10 mouse cellular contexts compared by ENCODE assay signal in the genomic region with DNA sequence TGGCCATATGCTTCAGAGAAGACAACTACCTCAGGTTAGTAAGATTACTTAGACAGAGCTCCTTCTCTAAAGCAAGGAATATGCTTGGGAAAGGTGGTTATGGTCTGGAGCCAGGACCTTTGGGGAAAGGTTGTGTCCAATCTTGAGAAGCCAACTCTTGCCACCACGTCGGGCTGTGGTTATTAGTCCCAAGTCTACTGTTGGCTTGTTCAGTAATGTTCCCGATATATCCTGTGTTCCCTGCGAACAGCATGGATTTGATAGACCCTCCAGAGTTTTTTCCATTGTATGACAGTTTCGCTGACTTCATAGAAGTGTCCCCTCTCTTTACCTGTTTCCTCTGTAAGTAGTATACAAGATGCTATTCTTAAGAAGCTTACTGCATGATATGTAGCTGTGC. TPM values are rescaled to one million over a fixed set of nuclear protein-coding genes. Genes with fewer than 3 reads are reported as not detected.
DNase-seq lines count a peak whose midpoint lies in the region; ATAC-seq and TF ChIP-seq lines count a peak whose summit lies in the region.
"Not testable (repeated sequence)": the region's sequence is repeated elsewhere in the genome, so short reads cannot be mapped to it uniquely, and the experiment has no call there.
"Had no signal": no experiment of that assay in that cellular context is flagged by ENCODE, and none has a peak within 500 bp of the region (broad histone marks: within the 10 kb centered on the region; RNA-seq: fewer than 3 reads in every experiment).

No protein-coding gene starts in this region.

- H3K27me3 ChIP-seq in G1E (ENCODE audit: insufficient read depth, low read length); forebrain, embryonic 11.5 days (ENCODE audit: control insufficient read depth, insufficient read depth, low read length); heart, embryonic 13.5 days (replicated peaks); hindbrain, embryonic 16.5 days (replicated peaks; ENCODE audit: control insufficient read depth, insufficient read depth, low read length); liver, embryonic 13.5 days; midbrain, embryonic 13.5 days; neural tube, embryonic 11.5 days (ENCODE audit: control insufficient read depth, insufficient read depth, low read length): not testable (repeated sequence)

- not testable (repeated sequence) for DNase-seq in G1E (ENCODE audit: low spot score); liver, embryonic 13.5 days; neural tube, embryonic 11.5 days (ENCODE audit: low spot score)
- peak; percentile 36 for DNase-seq in forebrain, embryonic 11.5 days (ENCODE audit: low spot score)

- not testable (repeated sequence) for H3K4me2 ChIP-seq in forebrain, embryonic 11.5 days (ENCODE audit: low read depth, low read length, severe bottlenecking); heart, embryonic 13.5 days; hindbrain, embryonic 16.5 days (ENCODE audit: low read length); liver, embryonic 13.5 days; midbrain, embryonic 13.5 days (replicated peaks); neural tube, embryonic 11.5 days (ENCODE audit: low read depth)

- ATAC-seq in G1E (ENCODE audit: extremely low read depth, insufficient number of reproducible peaks, low FRiP score, poor library complexity, severe bottlenecking), result 0 out of 2 replicates have a peak, but pooled peaks have one; percentile 4
- not testable (repeated sequence) for ATAC-seq in forebrain, embryonic 11.5 days (replicated peaks; ENCODE audit: low FRiP score)
- 0 out of 2 replicates have a peak, but pooled peaks have one; percentile 16 for ATAC-seq in heart, embryonic 13.5 days (ENCODE audit: extremely low read depth, insufficient number of reproducible peaks, low FRiP score, low TSS enrichment)
- 0 out of 2 replicates have a peak, but pooled peaks have one; percentile 37 for ATAC-seq in hindbrain, embryonic 16.5 days
- peak; percentile 18; the same call in 1 of the 2 replicates for ATAC-seq in liver, embryonic 13.5 days (ENCODE audit: low read depth)
- 0 out of 2 replicates have a peak, but pooled peaks have one; percentile 20 for ATAC-seq in midbrain, embryonic 13.5 days
- ATAC-seq in neural tube, embryonic 11.5 days (ENCODE audit: insufficient read depth, low FRiP score, low TSS enrichment), result 0 out of 2 replicates have a peak, but pooled peaks have one; percentile 20

- not testable (repeated sequence) for H3K4me1 ChIP-seq in G1E (ENCODE audit: insufficient read depth, low read depth, low read length); forebrain, embryonic 11.5 days (replicated peaks; ENCODE audit: control insufficient read depth, insufficient read depth, low read length); heart, embryonic 13.5 days; hindbrain, embryonic 16.5 days (ENCODE audit: control insufficient read depth, insufficient read depth, low read depth, low read length); liver, embryonic 13.5 days (replicated peaks); midbrain, embryonic 13.5 days (replicated peaks); neural tube, embryonic 11.5 days (ENCODE audit: control insufficient read depth, insufficient read depth, low read length)

- not testable (repeated sequence) for H3K9ac ChIP-seq in forebrain, embryonic 11.5 days (ENCODE audit: low read length); heart, embryonic 13.5 days; hindbrain, embryonic 16.5 days (ENCODE audit: low read depth, low read length); liver, embryonic 13.5 days; midbrain, embryonic 13.5 days (replicated peaks); neural tube, embryonic 11.5 days (ENCODE audit: low read length)

- peaks cover 28% of the 10 kb centered on the region for H3K9me3 ChIP-seq in G1E (replicated peaks)
- H3K9me3 ChIP-seq in forebrain, embryonic 11.5 days (ENCODE audit: control insufficient read depth, low read length), result peaks cover 24% of the 10 kb centered on the region
- H3K9me3 ChIP-seq in heart, embryonic 13.5 days, result peaks cover 46% of the 10 kb centered on the region
- H3K9me3 ChIP-seq in hindbrain, embryonic 16.5 days (ENCODE audit: control insufficient read depth, low read length), result peaks cover 31% of the 10 kb centered on the region
- H3K9me3 ChIP-seq in liver, embryonic 13.5 days (replicated peaks), result not testable (repeated sequence)
- H3K9me3 ChIP-seq in midbrain, embryonic 13.5 days, result peaks cover 56% of the 10 kb centered on the region
- H3K9me3 ChIP-seq in neural tube, embryonic 11.5 days (ENCODE audit: control insufficient read depth, low read length), result peaks cover 22% of the 10 kb centered on the region

- TF ChIP-seq CTCF in G1E (IDR thresholded peaks at IDR 0.05; ENCODE audit: low read depth, low read length), result not testable (repeated sequence)

- H3K27ac ChIP-seq in forebrain, embryonic 11.5 days (ENCODE audit: low read depth, low read length); heart, embryonic 13.5 days (replicated peaks); hindbrain, embryonic 16.5 days (ENCODE audit: low read depth, low read length); liver, embryonic 13.5 days; midbrain, embryonic 13.5 days; neural tube, embryonic 11.5 days (ENCODE audit: low read depth, low read length): not testable (repeated sequence)

- 88% methylated on average over 5 of the region's 5 CpGs for WGBS in forebrain, embryonic 11.5 days
- 74% methylated on average over 5 of the region's 5 CpGs for WGBS in heart, embryonic 13.5 days
- 86% methylated on average over 5 of the region's 5 CpGs for WGBS in hindbrain, embryonic 16.5 days
- 70% methylated on average over 5 of the region's 5 CpGs for whole genome bisulfite sequencing in liver, embryonic 13.5 days (ENCODE audit: insufficient replicate concordance)
- 85% methylated on average over 5 of the region's 5 CpGs for WGBS in midbrain, embryonic 13.5 days
- 90% methylated on average over 5 of the region's 5 CpGs for WGBS in neural tube, embryonic 11.5 days

- H3K4me3 ChIP-seq in G1E (ENCODE audit: low read depth, low read length); forebrain, embryonic 11.5 days (ENCODE audit: low read depth, low read length); heart, embryonic 13.5 days; hindbrain, embryonic 16.5 days (ENCODE audit: low read length); liver, embryonic 13.5 days (replicated peaks); midbrain, embryonic 13.5 days (replicated peaks); neural tube, embryonic 11.5 days (ENCODE audit: low read depth, low read length): not testable (repeated sequence)

- H3K36me3 ChIP-seq in G1E (replicated peaks); forebrain, embryonic 11.5 days (ENCODE audit: control insufficient read depth, insufficient read depth, low read length); heart, embryonic 13.5 days; hindbrain, embryonic 16.5 days (ENCODE audit: control insufficient read depth, insufficient read depth, low read length); liver, embryonic 13.5 days; midbrain, embryonic 13.5 days; neural tube, embryonic 11.5 days (ENCODE audit: control insufficient read depth, insufficient read depth, low read length): not testable (repeated sequence)

RNA-seq across cellular contexts. Expression of a gene that starts 0.9 kb away (rescaled TPM):
- total RNA-seq in G1E (2014; fragmentation: Nextera tagmentation), result 11.9 and 16.5 TPM in 2 replicates
- 5.3 and 6.1 TPM in 2 replicates for total RNA-seq in G1E (2017)
- polyA plus RNA-seq in G1E (2012), result 0.33 and 0.53 TPM in 2 replicates
- 3.3 and 4.0 TPM in 2 replicates for polyA plus RNA-seq in forebrain, embryonic 11.5 days (2014; fragmentation: Nextera tagmentation; extraction: Ambion mirVana)
- 2.6 and 2.9 TPM in 2 replicates for polyA plus RNA-seq in heart, embryonic 13.5 days (2015; fragmentation: Nextera tagmentation; extraction: Ambion mirVana)
- polyA plus RNA-seq in hindbrain, embryonic 16.5 days (2015; fragmentation: Nextera tagmentation; extraction: Ambion mirVana), result 2.7 TPM in 2 replicates
- 3.0 and 3.6 TPM in 2 replicates for polyA plus RNA-seq in liver, embryonic 13.5 days (2015; fragmentation: Nextera tagmentation; extraction: Ambion mirVana)
- polyA plus RNA-seq in midbrain, embryonic 13.5 days (2015; fragmentation: Nextera tagmentation; extraction: Ambion mirVana), result 1.9 and 2.0 TPM in 2 replicates
- polyA plus RNA-seq in neural tube, embryonic 11.5 days (2014; fragmentation: Nextera tagmentation; extraction: Ambion mirVana), result 3.9 and 4.1 TPM in 2 replicates

RNA-seq across cellular contexts. Expression of a gene that starts 52.1 kb away (rescaled TPM):
- total RNA-seq in G1E (2014; fragmentation: Nextera tagmentation) (1.5 TPM in 1 of 2 replicates, not detected in the other), G1E (2017) (0.23 and 0.33 TPM in 2 replicates)
- polyA plus RNA-seq in G1E (2012), result not detected in 2 replicates
- polyA plus RNA-seq in forebrain, embryonic 11.5 days (2014; fragmentation: Nextera tagmentation; extraction: Ambion mirVana), result not detected in 2 replicates
- polyA plus RNA-seq in heart, embryonic 13.5 days (2015; fragmentation: Nextera tagmentation; extraction: Ambion mirVana), result 0.06 TPM in 1 of 2 replicates, not detected in the other
- polyA plus RNA-seq in hindbrain, embryonic 16.5 days (2015; fragmentation: Nextera tagmentation; extraction: Ambion mirVana), result 0.20 and 0.39 TPM in 2 replicates
- polyA plus RNA-seq in liver, embryonic 13.5 days (2015; fragmentation: Nextera tagmentation; extraction: Ambion mirVana), result 0.07 and 0.16 TPM in 2 replicates
- 0.09 TPM in 1 of 2 replicates, not detected in the other for polyA plus RNA-seq in midbrain, embryonic 13.5 days (2015; fragmentation: Nextera tagmentation; extraction: Ambion mirVana)
- 0.15 TPM in 1 of 2 replicates, not detected in the other for polyA plus RNA-seq in neural tube, embryonic 11.5 days (2014; fragmentation: Nextera tagmentation; extraction: Ambion mirVana)
- total RNA-seq: common myeloid progenitor, adult 5-6 weeks had no signal
- polyA plus RNA-seq: CD4-positive, CD25-positive, alpha-beta regulatory T cell, adult 4 months; embryonic facial prominence, embryonic 11.5 days had no signal
